Mouse (Mus musculus) gastrocnemius, adult 18-20 months (tissue): ENCODE measurements at regions not wholly inside any gene's neighbourhood (a gene's known extent, or its start where the extent isn't known, plus 50 kb on each side); places are given as distances from the start of the nearest gene placed in this dataset.

Source experiments
- DNase-seq: peaks from one replicate; pipeline ENCODE4 v3.0.0; 2021; ENCODE audit warnings: low spot score

DNA sequence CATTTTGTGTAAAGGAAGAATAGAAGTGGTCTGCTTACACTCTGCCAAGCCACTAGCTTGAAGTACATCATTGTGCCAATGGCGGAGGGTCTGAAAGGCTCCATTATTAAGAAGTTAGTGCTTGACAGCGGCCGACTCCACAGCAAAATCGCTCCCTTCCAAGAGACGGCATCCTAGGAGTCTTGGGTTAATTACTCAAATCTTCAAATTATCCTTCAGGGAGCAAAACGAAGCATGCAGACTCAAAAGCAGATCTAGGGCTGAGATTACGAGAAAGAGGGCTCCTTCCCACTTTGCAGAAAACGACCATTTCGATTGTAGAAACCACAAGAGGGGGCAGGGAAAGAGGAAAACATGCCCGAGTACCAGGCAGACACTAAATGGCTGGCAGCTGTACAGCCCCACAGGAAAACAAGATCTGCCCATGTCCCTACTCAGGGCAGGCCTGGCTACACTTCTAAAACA, 121.9 kb upstream of the Ankrd55 start:
- no peak for DNase-seq

GRCm38 (mm10) chr13:112168468-112168867, 119.8 kb upstream of the Ankrd55 start:
- DNase-seq: no peak

- DNase-seq: no peak
These were observed 117.4 kb upstream of the Ankrd55 start for GRCm38 (mm10) chr13:112170872-112171271.

GRCm38 (mm10) chr13:112171940-112172715, 116.1 kb upstream of the Ankrd55 start:
- no peak for DNase-seq

GRCm38 (mm10) chr13:112173973-112174372, 114.3 kb upstream of the Ankrd55 start:
- no peak for DNase-seq

DNA sequence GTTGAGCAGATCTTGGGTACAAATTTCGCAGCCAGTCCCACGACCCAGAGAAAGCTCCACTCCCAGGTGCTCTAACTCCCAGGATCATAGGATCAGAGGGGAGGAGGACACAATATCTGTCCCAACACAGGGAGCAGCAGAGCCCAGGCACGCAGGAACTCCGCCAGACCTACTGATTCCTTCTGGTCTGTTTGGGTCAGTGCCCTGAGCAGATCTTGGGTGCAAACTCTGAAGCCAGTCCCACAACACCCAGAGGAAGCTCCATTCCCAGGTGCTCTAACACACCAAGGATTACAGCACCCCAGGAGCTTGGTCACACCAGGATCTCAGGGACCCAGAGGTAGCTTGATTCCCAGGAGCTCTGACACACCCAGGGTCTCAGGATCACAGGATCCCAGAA, 110.2 kb upstream of the Ankrd55 start:
- DNase-seq: no peak

GRCm38 (mm10) chr13:112183996-112184395, 104.3 kb upstream of the Ankrd55 start:
- no peak for DNase-seq

- no peak for DNase-seq
These were observed 103.1 kb upstream of the Ankrd55 start for GRCm38 (mm10) chr13:112185116-112185515.

DNA sequence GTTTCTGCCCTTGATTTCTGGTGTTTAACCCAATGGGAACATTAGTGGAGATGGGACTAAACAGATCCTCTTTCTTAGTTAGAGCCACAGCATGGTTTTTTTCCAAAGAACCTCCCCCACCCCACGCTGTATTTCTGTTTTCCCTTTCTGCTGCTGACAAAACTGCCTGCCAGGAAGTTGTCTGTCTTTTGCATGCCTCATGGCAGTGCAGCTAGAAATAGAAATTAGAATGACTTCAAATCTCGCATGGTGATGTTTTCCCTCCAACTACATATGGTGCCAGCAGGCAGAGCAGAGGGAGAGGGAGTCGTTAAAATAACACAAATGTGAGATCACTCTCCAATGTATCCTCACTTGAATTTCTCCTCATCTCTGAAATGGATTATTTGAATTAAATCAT, 101.0 kb upstream of the Ankrd55 start:
- peak; percentile 11 for DNase-seq

- no peak for DNase-seq
These were observed 99.9 kb upstream of the Ankrd55 start for GRCm38 (mm10) chr13:112188313-112188712.

DNA sequence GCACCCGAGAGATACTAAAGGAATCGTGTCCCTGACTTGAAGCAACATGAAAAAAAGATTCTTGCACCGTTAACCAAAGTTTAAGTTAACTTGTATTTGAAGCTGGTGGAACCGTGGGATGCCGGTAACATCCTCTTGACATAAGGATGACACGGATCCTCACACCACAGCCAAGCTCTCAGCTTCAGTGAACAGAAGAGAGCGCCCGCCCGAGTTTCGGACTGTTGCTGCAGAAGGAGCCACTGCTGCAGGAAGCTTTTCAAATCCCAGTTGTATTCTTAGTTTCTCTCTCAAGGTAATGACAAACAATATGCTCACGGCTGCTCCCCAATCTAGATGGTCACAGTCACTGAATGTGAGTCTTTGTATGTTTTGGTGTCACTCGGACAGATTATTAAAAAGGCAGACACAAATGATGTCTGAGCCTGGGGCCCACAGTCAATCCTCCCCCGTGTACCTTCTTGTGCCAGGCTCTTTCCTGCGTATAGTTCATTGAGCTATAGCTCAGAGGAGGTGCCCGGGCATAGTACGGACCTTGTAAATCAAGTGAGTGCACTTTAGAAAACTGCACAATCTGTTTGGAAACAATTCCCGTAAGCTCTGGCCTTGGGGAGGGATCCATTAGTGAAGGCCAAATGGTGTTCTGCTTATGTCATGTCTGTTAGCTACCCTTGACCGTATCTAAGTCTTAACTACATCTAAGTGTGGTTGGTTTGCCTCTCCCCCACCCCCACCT, 99.3 kb upstream of the Ankrd55 start:
- DNase-seq: no peak

- no peak for DNase-seq
These were observed 98.6 kb upstream of the Ankrd55 start for GRCm38 (mm10) chr13:112189605-112190004.

DNA sequence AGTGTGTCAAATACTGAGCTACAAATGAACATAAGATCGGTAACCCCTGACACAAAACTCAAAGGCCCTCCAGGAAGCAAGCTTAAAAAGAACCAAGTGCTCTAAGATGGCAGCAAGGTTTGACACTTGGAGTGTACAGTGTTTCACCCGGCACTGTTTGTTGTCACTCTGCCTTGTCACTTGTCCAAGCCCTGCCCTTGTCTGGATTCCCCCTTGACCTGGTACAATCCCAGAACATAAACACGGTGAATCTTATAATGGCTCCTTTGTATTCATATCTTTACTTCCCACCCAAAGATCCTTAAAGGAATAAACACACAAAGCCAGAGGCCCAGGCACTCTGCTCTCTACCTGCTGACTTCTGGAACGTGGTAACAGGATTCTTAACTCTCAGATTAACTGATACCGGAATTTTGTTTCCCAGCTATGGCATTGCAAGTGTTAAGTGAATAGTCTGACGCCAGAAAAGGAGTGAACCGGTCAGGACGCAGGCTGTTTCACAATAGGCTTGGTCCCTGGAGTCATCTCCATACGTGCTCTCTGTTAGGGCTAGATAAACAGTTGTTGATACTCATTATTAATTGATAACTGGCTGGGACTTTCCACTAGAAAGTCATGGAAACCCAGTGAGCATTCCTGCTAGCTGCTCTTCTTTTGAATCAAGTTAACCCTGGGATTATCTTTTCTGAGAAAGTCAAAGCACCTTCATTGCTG, 95.9 kb upstream of the Ankrd55 start:
- DNase-seq: no peak

GRCm38 (mm10) chr13:112193676-112194075, 94.6 kb upstream of the Ankrd55 start:
- DNase-seq: no peak

DNA sequence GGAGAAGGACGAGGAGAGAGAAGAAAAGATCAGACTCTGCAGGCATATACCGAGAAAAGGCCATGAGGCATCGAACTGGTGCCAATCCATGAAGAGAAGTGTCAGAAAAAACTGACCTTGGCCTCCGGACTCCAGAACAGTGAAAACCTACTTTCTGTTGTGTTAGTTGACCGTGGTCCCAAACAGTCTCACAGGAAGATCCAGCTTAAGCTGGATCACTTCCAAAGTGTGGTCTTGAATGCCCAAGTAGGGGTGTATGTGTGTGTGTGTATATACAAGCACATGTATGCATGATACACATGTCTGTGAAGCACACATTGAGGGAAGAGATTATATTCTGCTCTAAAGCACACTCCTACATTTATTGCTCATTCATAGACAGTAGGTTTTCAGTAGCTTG, 93.3 kb upstream of the Ankrd55 start:
- no peak for DNase-seq

- peak; percentile 70 for DNase-seq
These were observed 91.5 kb upstream of the Ankrd55 start for GRCm38 (mm10) chr13:112196789-112197188.

GRCm38 (mm10) chr13:112203721-112204120, 84.5 kb upstream of the Ankrd55 start:
- DNase-seq: no peak

- DNase-seq: no peak
These were observed 84.0 kb upstream of the Ankrd55 start for GRCm38 (mm10) chr13:112204204-112204603.

DNA sequence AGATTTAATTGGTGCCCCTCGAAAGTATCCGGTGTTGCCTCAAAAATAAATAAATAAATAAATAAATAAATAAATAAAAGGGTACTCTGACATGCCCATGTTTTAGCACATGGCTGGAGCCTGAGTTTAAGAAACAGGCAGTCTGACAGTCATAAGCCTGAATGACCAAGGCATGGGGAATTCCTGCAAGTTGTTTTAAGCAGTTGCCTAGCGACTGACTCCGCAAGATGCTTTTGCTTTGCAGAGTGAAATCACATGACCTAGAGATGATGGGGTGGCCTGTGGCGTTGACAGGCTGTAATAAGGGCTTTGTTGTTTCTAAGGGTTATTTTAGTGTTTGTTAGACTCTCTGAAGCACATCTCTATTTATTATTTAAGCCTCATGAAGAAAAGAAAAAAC, 83.4 kb upstream of the Ankrd55 start:
- DNase-seq: no peak

GRCm38 (mm10) chr13:112207617-112208235, 80.5 kb upstream of the Ankrd55 start:
- no peak for DNase-seq

DNA sequence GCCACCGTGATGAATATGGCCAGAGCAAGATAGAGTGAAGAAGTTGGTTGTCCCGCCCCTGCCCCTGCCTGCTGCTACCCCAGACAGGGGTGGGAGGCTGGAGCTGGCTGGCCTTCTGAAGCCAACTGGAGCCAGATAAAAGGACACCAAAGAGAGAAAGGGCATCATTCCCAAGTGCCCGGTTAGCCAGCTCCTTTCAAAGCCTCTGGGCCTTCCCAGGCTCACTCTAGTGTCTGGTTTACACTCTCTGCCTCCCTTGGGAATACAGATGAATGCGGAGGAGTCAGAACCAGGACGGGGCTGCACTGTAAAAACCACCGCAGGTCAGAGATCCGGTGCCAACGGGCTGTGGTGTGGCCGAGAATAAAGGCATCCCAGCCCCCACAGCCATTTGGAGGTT, 76.4 kb upstream of the Ankrd55 start:
- DNase-seq: no peak

GRCm38 (mm10) chr13:112212391-112212790, 75.9 kb upstream of the Ankrd55 start:
- no peak for DNase-seq
